Mouse (Mus musculus): ENCODE results near the gene Nr2f1. TPM values are rescaled to one million over a fixed set of nuclear protein-coding genes. Genes with fewer than 3 reads are reported as not detected.

The Nr2f1 gene
- polyA plus RNA-seq, 1 experiment from 2014 or later: 12.3 TPM

- no peak for ATAC-seq (ENCODE audit: low FRiP score, low TSS enrichment)
- WGBS: 9% methylated on average over 3 of the region's 3 CpGs
These were observed 25.4 kb downstream of the Nr2f1 start for GRCm38 (mm10) chr13:78174191-78174590.

DNA sequence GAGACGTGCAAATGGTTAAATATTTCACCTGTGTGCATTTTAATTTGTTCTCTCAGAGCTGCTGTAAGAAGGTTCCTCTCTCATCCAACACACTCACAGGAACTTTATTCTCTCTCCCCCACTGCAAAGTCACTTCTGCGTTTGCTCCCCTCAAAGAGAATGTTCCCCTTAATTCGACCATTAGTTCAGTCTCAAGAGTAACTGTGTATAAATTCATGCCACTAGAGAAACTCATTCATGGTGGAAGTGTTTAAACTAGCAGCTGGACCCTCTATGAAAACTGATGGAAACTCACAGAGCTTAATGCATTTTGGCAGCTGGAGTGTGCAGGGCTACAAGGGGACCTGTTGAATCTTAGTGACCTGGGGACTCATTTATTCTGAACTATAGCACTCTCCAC lies 26.7 kb downstream of the Nr2f1 start:
- Histone ChIP-seq H3K4me3 (ENCODE audit: low read length) (no peak overlapping the region), H3K4me1 (ENCODE audit: insufficient read depth, low read length) (no peaks in the 10 kb centered on the region), H3K36me3 (ENCODE audit: insufficient read depth, low read length) (no peaks in the 10 kb centered on the region), H3K27ac (ENCODE audit: low read length) (no peak overlapping the region), H3K4me2 (replicated peaks; ENCODE audit: low read depth, low read length) (no peak overlapping the region), H3K9me3 (ENCODE audit: low read length) (no peaks in the 10 kb centered on the region), H3K9ac (replicated peaks; ENCODE audit: low read length) (no peak overlapping the region), H3K27me3 (ENCODE audit: insufficient read depth, low read length) (peaks cover 71% of the 10 kb centered on the region)
- ATAC-seq (ENCODE audit: low FRiP score, low TSS enrichment): no peak
- WGBS: 9% methylated on average over 3 of the region's 3 CpGs

More at GRCm38 (mm10) chr13:78174191-78174590, 25.4 kb downstream of the Nr2f1 start:
- H3K4me3 ChIP-seq (ENCODE audit: low read length): no peak overlapping the region
- H3K4me2 ChIP-seq (replicated peaks; ENCODE audit: low read depth, low read length): no peak overlapping the region
- 0 out of 2 replicates have a peak, but pooled peaks cover under 1% of the 10 kb centered on the region for H3K4me1 ChIP-seq (ENCODE audit: insufficient read depth, low read length)
- H3K36me3 ChIP-seq (ENCODE audit: insufficient read depth, low read length): no peaks in the 10 kb centered on the region
- peaks cover 77% of the 10 kb centered on the region for H3K27me3 ChIP-seq (ENCODE audit: insufficient read depth, low read length)
- no peaks in the 10 kb centered on the region for H3K9me3 ChIP-seq (ENCODE audit: low read length)
- H3K27ac ChIP-seq (ENCODE audit: low read length): no peak overlapping the region
- H3K9ac ChIP-seq (replicated peaks; ENCODE audit: low read length): no peak overlapping the region

DNA sequence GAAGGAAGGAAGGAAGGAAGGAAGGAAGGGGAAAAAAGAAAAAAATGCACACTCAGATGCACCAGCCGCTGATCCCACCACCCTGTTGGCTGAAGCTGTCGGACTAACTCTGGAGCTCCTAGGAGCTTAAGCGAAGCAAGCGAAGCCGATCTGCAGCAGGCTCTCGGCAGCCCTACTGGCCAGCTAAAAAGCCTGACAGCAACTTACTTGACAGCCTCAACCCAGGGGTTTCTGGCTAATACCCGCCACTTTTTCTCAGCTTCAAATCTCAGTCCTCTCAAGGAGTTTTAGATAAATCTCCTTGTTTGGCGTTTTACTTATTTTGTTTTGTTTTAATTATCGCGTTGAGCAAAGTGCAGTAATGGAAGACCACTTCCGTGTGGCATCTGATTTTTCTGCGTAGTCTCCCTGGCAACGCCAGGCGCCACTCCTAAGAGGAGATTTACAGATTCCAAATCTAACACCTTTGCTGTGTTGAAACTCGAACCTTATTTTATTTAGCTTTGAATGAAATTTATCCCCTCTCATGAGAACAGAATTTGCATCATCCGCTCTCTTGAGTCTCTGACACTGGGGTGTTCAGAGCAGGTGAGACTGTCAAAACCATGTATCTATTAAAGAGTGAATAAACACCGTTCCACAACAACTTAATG lies 27.4 kb downstream of the Nr2f1 start:
- H3K27me3 ChIP-seq (ENCODE audit: insufficient read depth, low read length): peaks cover 75% of the 10 kb centered on the region
- 4% methylated on average over 17 of the region's 17 CpGs for WGBS

GRCm38 (mm10) chr13:78171320-78171719 lies 28.2 kb downstream of the Nr2f1 start:
- H3K27ac ChIP-seq (ENCODE audit: low read length): no peak overlapping the region
- WGBS: under 1% methylated on average over 15 of the region's 15 CpGs
- peaks cover 72% of the 10 kb centered on the region for H3K27me3 ChIP-seq (ENCODE audit: insufficient read depth, low read length)
- peak; percentile 35; the same call in 1 of the 2 replicates for ATAC-seq (ENCODE audit: low FRiP score, low TSS enrichment)
- H3K4me1 ChIP-seq (ENCODE audit: insufficient read depth, low read length): no peaks in the 10 kb centered on the region
- H3K9ac ChIP-seq (replicated peaks; ENCODE audit: low read length): no peak overlapping the region
- H3K4me3 ChIP-seq (ENCODE audit: low read length): 0 out of 2 replicates have a peak overlapping the region, but pooled peaks have one; percentile 9
- 0 out of 2 replicates have a peak overlapping the region, but pooled peaks have one; percentile 21 for H3K4me2 ChIP-seq (replicated peaks; ENCODE audit: low read depth, low read length)
- H3K9me3 ChIP-seq (ENCODE audit: low read length): no peaks in the 10 kb centered on the region
- H3K36me3 ChIP-seq (ENCODE audit: insufficient read depth, low read length): no peaks in the 10 kb centered on the region

More for the DNA sequence above, 27.4 kb downstream of the Nr2f1 start:
- no peaks in the 10 kb centered on the region for H3K9me3 ChIP-seq (ENCODE audit: low read length)
- H3K36me3 ChIP-seq (ENCODE audit: insufficient read depth, low read length): no peaks in the 10 kb centered on the region
- H3K4me1 ChIP-seq (ENCODE audit: insufficient read depth, low read length): no peaks in the 10 kb centered on the region
- no peak for ATAC-seq (ENCODE audit: low FRiP score, low TSS enrichment)
- no peak overlapping the region for H3K4me3 ChIP-seq (ENCODE audit: low read length)
- H3K9ac ChIP-seq (replicated peaks; ENCODE audit: low read length): no peak overlapping the region
- H3K27ac ChIP-seq (ENCODE audit: low read length): no peak overlapping the region
- no peak overlapping the region for H3K4me2 ChIP-seq (replicated peaks; ENCODE audit: low read depth, low read length)

DNA sequence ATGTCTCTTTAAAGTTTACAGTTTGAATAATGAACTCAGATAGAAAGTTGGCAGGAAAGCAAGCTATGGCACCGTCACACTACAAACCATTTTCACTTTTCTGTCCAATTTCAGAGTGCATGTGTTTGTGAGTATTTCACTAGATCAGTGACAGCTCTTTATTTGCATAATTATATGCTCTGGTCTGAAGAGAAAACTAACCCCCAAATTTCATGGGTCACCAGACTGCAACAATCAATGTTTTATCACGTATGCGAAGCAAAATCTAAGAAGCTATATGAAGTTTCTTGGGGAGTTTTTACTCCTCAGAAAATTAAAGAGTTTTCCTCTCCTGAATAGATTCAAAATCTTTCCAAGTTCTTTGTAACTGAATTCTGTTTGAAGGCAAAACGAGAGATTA lies 31.4 kb downstream of the Nr2f1 start:
- no peaks in the 10 kb centered on the region for H3K36me3 ChIP-seq (ENCODE audit: insufficient read depth, low read length)
- no peak overlapping the region for H3K27ac ChIP-seq (ENCODE audit: low read length)
- no peaks in the 10 kb centered on the region for H3K9me3 ChIP-seq (ENCODE audit: low read length)
- H3K4me3 ChIP-seq (ENCODE audit: low read length): no peak overlapping the region
- peaks cover 6% of the 10 kb centered on the region; the same call in 1 of the 2 replicates for H3K4me1 ChIP-seq (ENCODE audit: insufficient read depth, low read length)
- no peak for ATAC-seq (ENCODE audit: low FRiP score, low TSS enrichment)
- 45% methylated on average over 4 of the region's 4 CpGs for WGBS
- H3K27me3 ChIP-seq (ENCODE audit: insufficient read depth, low read length): peaks cover 65% of the 10 kb centered on the region
- no peak overlapping the region for H3K9ac ChIP-seq (replicated peaks; ENCODE audit: low read length)
- H3K4me2 ChIP-seq (replicated peaks; ENCODE audit: low read depth, low read length): no peak overlapping the region

DNA sequence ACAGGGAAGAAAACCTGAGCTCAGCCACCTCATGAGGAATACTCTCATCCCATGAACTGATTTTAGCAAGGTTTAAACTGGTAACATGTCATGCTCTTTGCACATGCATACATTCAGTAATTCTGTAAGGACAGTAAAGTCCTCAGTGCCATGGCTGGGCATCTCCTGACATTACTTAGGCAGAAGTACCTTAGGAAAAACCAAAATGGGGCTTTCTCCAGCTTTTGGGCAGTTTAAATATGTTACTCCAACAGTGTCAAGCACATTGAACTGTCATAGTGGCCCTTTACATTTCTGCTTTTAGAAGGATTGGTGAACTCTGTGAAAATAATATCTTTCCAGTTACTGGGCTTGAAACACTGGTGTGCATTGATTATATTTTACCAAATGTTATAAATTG lies 34.6 kb downstream of the Nr2f1 start:
- H3K27ac ChIP-seq (ENCODE audit: low read length): no peak overlapping the region
- peaks cover 9% of the 10 kb centered on the region; the same call in 1 of the 2 replicates for H3K4me1 ChIP-seq (ENCODE audit: insufficient read depth, low read length)
- H3K4me3 ChIP-seq (ENCODE audit: low read length): no peak overlapping the region
- H3K36me3 ChIP-seq (ENCODE audit: insufficient read depth, low read length): no peaks in the 10 kb centered on the region
- no peak overlapping the region for H3K9ac ChIP-seq (replicated peaks; ENCODE audit: low read length)
- no peak for ATAC-seq (ENCODE audit: low FRiP score, low TSS enrichment)
- no peak overlapping the region for H3K4me2 ChIP-seq (replicated peaks; ENCODE audit: low read depth, low read length)
- H3K27me3 ChIP-seq (ENCODE audit: insufficient read depth, low read length): peaks cover 37% of the 10 kb centered on the region
- H3K9me3 ChIP-seq (ENCODE audit: low read length): no peaks in the 10 kb centered on the region

GRCm38 (mm10) chr13:78163087-78163958 lies 36.2 kb downstream of the Nr2f1 start:
- Histone ChIP-seq H3K36me3 (ENCODE audit: insufficient read depth, low read length) (no peaks in the 10 kb centered on the region), H3K27ac (ENCODE audit: low read length) (0 out of 2 replicates have a peak overlapping the region, but pooled peaks have one; percentile 10), H3K9ac (replicated peaks; ENCODE audit: low read length) (peak overlapping the region; percentile 72), H3K4me1 (ENCODE audit: insufficient read depth, low read length) (peaks cover 9% of the 10 kb centered on the region; the same call in 1 of the 2 replicates), H3K4me3 (ENCODE audit: low read length) (peak overlapping the region; percentile 73), H3K9me3 (ENCODE audit: low read length) (no peaks in the 10 kb centered on the region), H3K4me2 (replicated peaks; ENCODE audit: low read depth, low read length) (peak overlapping the region; percentile 99), H3K27me3 (ENCODE audit: insufficient read depth, low read length) (peaks cover 30% of the 10 kb centered on the region)
- WGBS: under 1% methylated on average over 84 of the region's 86 CpGs
- peak; percentile 97 for ATAC-seq (ENCODE audit: low FRiP score, low TSS enrichment)

DNA sequence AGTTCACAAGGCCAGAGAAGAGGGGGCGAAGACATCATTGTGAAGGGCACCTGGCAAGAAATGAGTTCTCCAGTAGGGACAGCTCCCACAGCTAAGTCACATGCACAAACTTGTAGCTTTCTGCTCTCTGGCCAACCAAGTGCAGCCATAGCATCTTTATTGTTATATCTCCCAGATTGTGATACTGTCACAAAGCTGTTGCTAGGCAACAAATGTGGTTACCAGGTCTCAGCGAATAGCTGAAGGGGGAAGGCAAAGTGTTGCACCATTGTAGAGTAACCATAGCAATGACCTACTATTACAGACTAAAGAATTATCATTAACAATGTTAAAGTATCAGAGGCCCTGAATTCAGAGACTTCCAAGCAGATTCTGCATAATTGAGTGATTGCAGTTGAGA lies 37.4 kb downstream of the Nr2f1 start:
- Histone ChIP-seq H3K4me3 (ENCODE audit: low read length) (no peak overlapping the region), H3K4me2 (replicated peaks; ENCODE audit: low read depth, low read length) (no peak overlapping the region), H3K9me3 (ENCODE audit: low read length) (no peaks in the 10 kb centered on the region), H3K9ac (replicated peaks; ENCODE audit: low read length) (no peak overlapping the region), H3K27ac (ENCODE audit: low read length) (no peak overlapping the region), H3K27me3 (ENCODE audit: insufficient read depth, low read length) (peaks cover 19% of the 10 kb centered on the region), H3K4me1 (ENCODE audit: insufficient read depth, low read length) (peaks cover 9% of the 10 kb centered on the region; the same call in 1 of the 2 replicates), H3K36me3 (ENCODE audit: insufficient read depth, low read length) (no peaks in the 10 kb centered on the region)
- ATAC-seq (ENCODE audit: low FRiP score, low TSS enrichment): no peak
- 46% methylated on average over 2 of the region's 2 CpGs for WGBS

DNA sequence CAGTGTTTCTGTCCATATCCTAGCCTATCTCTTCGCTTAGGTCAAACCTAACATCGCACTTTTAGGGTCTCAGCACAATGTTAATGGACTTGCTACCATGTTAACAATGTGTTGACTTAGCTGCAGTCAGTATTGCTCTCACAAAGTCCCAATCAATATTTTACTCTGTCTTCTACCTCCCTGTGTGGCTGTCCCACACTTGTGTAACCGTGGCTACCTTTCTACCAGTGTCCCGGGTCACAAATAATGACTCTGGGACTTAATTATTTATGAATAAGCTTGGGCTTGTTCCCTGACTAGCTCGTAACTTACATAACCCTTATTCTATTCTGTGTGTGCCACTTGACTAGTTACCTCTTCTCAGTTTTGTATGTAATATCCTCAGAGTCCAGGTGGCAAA lies 42.1 kb downstream of the Nr2f1 start:
- 84% methylated on average over 5 of the region's 5 CpGs for WGBS
- no peak overlapping the region for H3K4me2 ChIP-seq (replicated peaks; ENCODE audit: low read depth, low read length)
- H3K4me1 ChIP-seq (ENCODE audit: insufficient read depth, low read length): no peaks in the 10 kb centered on the region
- ATAC-seq (ENCODE audit: low FRiP score, low TSS enrichment): no peak
- no peaks in the 10 kb centered on the region for H3K27me3 ChIP-seq (ENCODE audit: insufficient read depth, low read length)
- H3K36me3 ChIP-seq (ENCODE audit: insufficient read depth, low read length): no peaks in the 10 kb centered on the region
- no peak overlapping the region for H3K9ac ChIP-seq (replicated peaks; ENCODE audit: low read length)
- H3K27ac ChIP-seq (ENCODE audit: low read length): no peak overlapping the region
- no peak overlapping the region for H3K4me3 ChIP-seq (ENCODE audit: low read length)
- H3K9me3 ChIP-seq (ENCODE audit: low read length): no peaks in the 10 kb centered on the region
